Mouse (Mus musculus) limb, embryonic 14.5 days (tissue): ENCODE measurements around the gene Psmb2. TPM values are rescaled to one million over a fixed set of nuclear protein-coding genes. Genes with fewer than 3 reads are reported as not detected.

ENCODE experiments used
- ATAC-seq: fragments of 200-750 bp; cut with Nextera tagmentation; 2 replicates; pipeline ENCODE4 v1.8.0; 2017; ENCODE audit warnings: low read depth, moderate number of reproducible peaks, moderate TSS enrichment; ENCODE audit not compliant: low FRiP score
- DNase-seq: peaks from one replicate; pipeline ENCODE4 v3.0.0-alpha.2; 2015; ENCODE audit warnings: low spot score
- H3K27ac ChIP-seq: fragments of 300-500 bp; sonication (generic); replicated peaks from 2 replicates; pipeline ENCODE4 v1.5.1; 2014; ENCODE audit warnings: low read depth, mild to moderate bottlenecking, low read length, moderate library complexity, mixed read lengths
- H3K27me3 ChIP-seq: fragments of 300-500 bp; sonication (generic); 2 replicates; pipeline ENCODE4 v1.6.1; 2014; ENCODE audit warnings: low read length, mixed read lengths; ENCODE audit not compliant: control insufficient read depth, insufficient read depth
- H3K36me3 ChIP-seq: fragments of 300-500 bp; sonication (generic); 2 replicates; pipeline ENCODE4 v1.6.1; 2014; ENCODE audit warnings: mild to moderate bottlenecking, low read length, moderate library complexity, mixed read lengths; ENCODE audit not compliant: control insufficient read depth, insufficient read depth
- H3K4me1 ChIP-seq: fragments of 300-500 bp; sonication (generic); 2 replicates; pipeline ENCODE4 v1.6.1; 2014; ENCODE audit warnings: antibody characterized with exemption, low read length, mixed read lengths; ENCODE audit not compliant: control insufficient read depth, insufficient read depth
- H3K4me2 ChIP-seq: fragments of 300-500 bp; sonication (generic); replicated peaks from 2 replicates; pipeline ENCODE4 v1.6.1; 2014; ENCODE audit warnings: low read depth, mild to moderate bottlenecking, low read length, moderate library complexity; ENCODE audit not compliant: severe bottlenecking
- H3K4me3 ChIP-seq: fragments of 300-500 bp; sonication (generic); replicated peaks from 2 replicates; pipeline ENCODE4 v1.5.1; 2014; ENCODE audit warnings: low read length
- H3K9ac ChIP-seq: fragments of 300-500 bp; sonication (generic); 2 replicates; pipeline ENCODE4 v1.6.1; 2014; ENCODE audit warnings: mild to moderate bottlenecking, low read depth, low read length, moderate library complexity; ENCODE audit not compliant: severe bottlenecking
- H3K9me3 ChIP-seq: fragments of 300-500 bp; sonication (generic); 2 replicates; pipeline ENCODE4 v1.6.1; 2016; ENCODE audit warnings: low read length; ENCODE audit not compliant: control insufficient read depth
- POLR2A ChIP-seq: fragments of 200-500 bp; IDR thresholded peaks from 2 replicates; pipeline ENCODE4 v1.8.0; 2012; ENCODE audit warnings: inconsistent platforms, mild to moderate bottlenecking, moderate library complexity, borderline replicate concordance; ENCODE audit not compliant: insufficient read depth, insufficient read length; ENCODE audit errors: extremely low read depth
- WGBS: fragments of 180-500 bp; shearing (Covaris S2); extraction: QIAGEN DNeasy Blood & Tissue Kit; methylation state at CpG from one replicate; pipeline ENCODE4 v1.1.7; 2014; 5-methylcytosine and 5-hydroxymethylcytosine counted together
- polyA plus RNA-seq, 2 experiments: library from polyadenylated mRNA; depleted of rRNA in 1 of 2; stranded (reverse) in 1 of 2; unstranded in 1 of 2; fragments of >200 nt; fragmentation: Nextera tagmentation in 1 of 2; extraction: Ambion mirVana in 1 of 2; gene quantifications; 2 replicates each; pipeline versions ENCODE4 v1.2.1 to v1.2.3; 2012 to 2014

Gene Psmb2
- polyA plus RNA-seq, 2 experiments = 235 to 500 TPM

GRCm38 (mm10) chr4:126653148-126653547 is 24.3 kb upstream of the Psmb2 start:
- 80% methylated on average over 5 of the region's 5 CpGs for WGBS
- Histone ChIP-seq H3K36me3 (no peaks in the 10 kb centered on the region), H3K4me2 (no peak overlapping the region), H3K27me3 (peaks cover 3% of the 10 kb centered on the region; the same call in 1 of the 2 replicates), H3K27ac (no peak overlapping the region), H3K9me3 (no peaks in the 10 kb centered on the region), H3K4me3 (no peak overlapping the region), H3K4me1 (no peaks in the 10 kb centered on the region), H3K9ac (no peak overlapping the region)
- no peak for ATAC-seq
- no peak for TF ChIP-seq POLR2A
- no peak for DNase-seq

- H3K36me3 ChIP-seq = no peaks in the 10 kb centered on the region
- DNase-seq (peak; percentile 92), ATAC-seq (peak; percentile 86)
- TF ChIP-seq POLR2A = no peak
- H3K4me1 ChIP-seq = no peaks in the 10 kb centered on the region
- H3K9ac ChIP-seq = no peak overlapping the region
- H3K27ac ChIP-seq = no peak overlapping the region
- H3K27me3 ChIP-seq = no peaks in the 10 kb centered on the region
- no peaks in the 10 kb centered on the region for H3K9me3 ChIP-seq
- no peak overlapping the region for H3K4me2 ChIP-seq
- WGBS = 9% methylated on average over 9 of the region's 9 CpGs
- H3K4me3 ChIP-seq = no peak overlapping the region
Observed at GRCm38 (mm10) chr4:126655356-126655755, 22.1 kb upstream of the Psmb2 start.

GRCm38 (mm10) chr4:126661249-126661648 is 16.2 kb upstream of the Psmb2 start:
- Histone ChIP-seq H3K4me2 (no peak overlapping the region), H3K36me3 (no peaks in the 10 kb centered on the region), H3K27ac (no peak overlapping the region), H3K9me3 (no peaks in the 10 kb centered on the region), H3K9ac (no peak overlapping the region), H3K4me1 (no peaks in the 10 kb centered on the region), H3K4me3 (no peak overlapping the region), H3K27me3 (no peaks in the 10 kb centered on the region)
- 79% methylated on average over 7 of the region's 7 CpGs for WGBS
- DNase-seq = no peak
- no peak for ATAC-seq
- TF ChIP-seq POLR2A = no peak

- no peaks in the 10 kb centered on the region for H3K4me1 ChIP-seq
- WGBS = 88% methylated on average over 2 of the region's 2 CpGs
- DNase-seq (no peak), ATAC-seq (no peak)
- TF ChIP-seq POLR2A = no peak
- H3K4me3 ChIP-seq = no peak overlapping the region
- H3K4me2 ChIP-seq = no peak overlapping the region
- H3K9me3 ChIP-seq = no peaks in the 10 kb centered on the region
- no peak overlapping the region for H3K27ac ChIP-seq
- no peak overlapping the region for H3K9ac ChIP-seq
- no peaks in the 10 kb centered on the region for H3K36me3 ChIP-seq
- no peaks in the 10 kb centered on the region for H3K27me3 ChIP-seq
Observed at GRCm38 (mm10) chr4:126667075-126667474, 10.4 kb upstream of the Psmb2 start.

- no peak for ATAC-seq
Observed at GRCm38 (mm10) chr4:126682298-126682697, 4.9 kb downstream of the Psmb2 start.

GRCm38 (mm10) chr4:126683084-126683483 is 5.7 kb downstream of the Psmb2 start:
- H3K4me3 ChIP-seq = no peak overlapping the region
- no peak overlapping the region for H3K27ac ChIP-seq
- 81% methylated on average over 3 of the region's 3 CpGs for WGBS
- no peak overlapping the region for H3K4me2 ChIP-seq
- ATAC-seq (no peak), DNase-seq (no peak)
- no peaks in the 10 kb centered on the region for H3K27me3 ChIP-seq
- H3K4me1 ChIP-seq = peaks cover 3% of the 10 kb centered on the region; the same call in 1 of the 2 replicates
- no peak for TF ChIP-seq POLR2A
- no peaks in the 10 kb centered on the region for H3K9me3 ChIP-seq
- no peak overlapping the region for H3K9ac ChIP-seq
- H3K36me3 ChIP-seq = peaks cover 41% of the 10 kb centered on the region

More at GRCm38 (mm10) chr4:126682298-126682697, 4.9 kb downstream of the Psmb2 start:
- Histone ChIP-seq H3K36me3 (peaks cover 33% of the 10 kb centered on the region), H3K27me3 (no peaks in the 10 kb centered on the region), H3K27ac (no peak overlapping the region), H3K9ac (no peak overlapping the region), H3K4me3 (no peak overlapping the region), H3K4me1 (peaks cover 3% of the 10 kb centered on the region; the same call in 1 of the 2 replicates), H3K4me2 (no peak overlapping the region), H3K9me3 (no peaks in the 10 kb centered on the region)
- no peak for TF ChIP-seq POLR2A
- no peak for DNase-seq
- 88% methylated on average over 5 of the region's 5 CpGs for WGBS
